Mouse (Mus musculus): ENCODE measurements around the gene Smad1.

Gene Smad1

GRCm38 (mm10) chr8:79384276-79385271, 14.7 kb downstream of the Smad1 start:
- DNase-seq (ENCODE audit: low spot score in 2 of 2), result no peak

- DNase-seq (ENCODE audit: low spot score in 2 of 2), result no peak
Measured at GRCm38 (mm10) chr8:79382857-79383262, 16.5 kb downstream of the Smad1 start.

- no peak for DNase-seq (ENCODE audit: low spot score in 2 of 2)
Measured at GRCm38 (mm10) chr8:79381771-79382170, 17.5 kb downstream of the Smad1 start.

- DNase-seq (ENCODE audit: low spot score in 2 of 2), result peak in 1 of 2 experiments; percentile 38
Measured at GRCm38 (mm10) chr8:79380386-79380785, 18.9 kb downstream of the Smad1 start.

- no peak for DNase-seq (ENCODE audit: low spot score in 2 of 2)
Measured at GRCm38 (mm10) chr8:79379971-79380370, 19.3 kb downstream of the Smad1 start.

- no peak for DNase-seq (ENCODE audit: low spot score in 2 of 2)
Measured at GRCm38 (mm10) chr8:79376648-79377047, 22.7 kb downstream of the Smad1 start.

- DNase-seq (ENCODE audit: low spot score in 2 of 2), result peak in 1 of 2 experiments; percentile 44
Measured at GRCm38 (mm10) chr8:79375775-79376123, 23.6 kb downstream of the Smad1 start.

GRCm38 (mm10) chr8:79375074-79375774, 24.1 kb downstream of the Smad1 start:
- DNase-seq (ENCODE audit: low spot score in 2 of 2), result no peak

- no peak for DNase-seq (ENCODE audit: low spot score in 2 of 2)
Measured at GRCm38 (mm10) chr8:79374410-79374809, 24.9 kb downstream of the Smad1 start.

- no peak for DNase-seq (ENCODE audit: low spot score in 2 of 2)
Measured at GRCm38 (mm10) chr8:79373563-79373962, 25.8 kb downstream of the Smad1 start.

GRCm38 (mm10) chr8:79372960-79373359, 26.4 kb downstream of the Smad1 start:
- DNase-seq (ENCODE audit: low spot score in 2 of 2), result no peak

GRCm38 (mm10) chr8:79372521-79372920, 26.8 kb downstream of the Smad1 start:
- no peak for DNase-seq (ENCODE audit: low spot score in 2 of 2)

- DNase-seq (ENCODE audit: low spot score in 2 of 2), result no peak
Measured at GRCm38 (mm10) chr8:79372084-79372483, 27.2 kb downstream of the Smad1 start.

GRCm38 (mm10) chr8:79370646-79371290, 28.6 kb downstream of the Smad1 start:
- DNase-seq (ENCODE audit: low spot score in 2 of 2), result no peak

- no peak for DNase-seq (ENCODE audit: low spot score in 2 of 2)
Measured at GRCm38 (mm10) chr8:79369163-79369562, 30.2 kb downstream of the Smad1 start.

GRCm38 (mm10) chr8:79367959-79368358, 31.4 kb downstream of the Smad1 start:
- no peak for DNase-seq (ENCODE audit: low spot score in 2 of 2)

GRCm38 (mm10) chr8:79367350-79367749, 32.0 kb downstream of the Smad1 start:
- DNase-seq (ENCODE audit: low spot score in 2 of 2), result no peak

- DNase-seq (ENCODE audit: low spot score in 2 of 2), result no peak
Measured at GRCm38 (mm10) chr8:79366227-79366626, 33.1 kb downstream of the Smad1 start.

- no peak for DNase-seq (ENCODE audit: low spot score in 2 of 2)
Measured at GRCm38 (mm10) chr8:79365707-79366106, 33.6 kb downstream of the Smad1 start.

- no peak for DNase-seq (ENCODE audit: low spot score in 2 of 2)
Measured at GRCm38 (mm10) chr8:79364806-79365205, 34.5 kb downstream of the Smad1 start.

- DNase-seq (ENCODE audit: low spot score in 2 of 2), result no peak
Measured at GRCm38 (mm10) chr8:79362430-79362829, 36.9 kb downstream of the Smad1 start.
